Mouse (Mus musculus): ENCODE data around the gene March8.

The March8 gene

GRCm38 (mm10) chr6:116374618-116375017 lies 36.8 kb downstream of the March8 start:
- no peak for DNase-seq

GRCm38 (mm10) chr6:116378892-116379291 lies 41.1 kb downstream of the March8 start:
- no peak for DNase-seq

- no peak for DNase-seq
Measured at GRCm38 (mm10) chr6:116380157-116380556, 42.3 kb downstream of the March8 start.

DNA sequence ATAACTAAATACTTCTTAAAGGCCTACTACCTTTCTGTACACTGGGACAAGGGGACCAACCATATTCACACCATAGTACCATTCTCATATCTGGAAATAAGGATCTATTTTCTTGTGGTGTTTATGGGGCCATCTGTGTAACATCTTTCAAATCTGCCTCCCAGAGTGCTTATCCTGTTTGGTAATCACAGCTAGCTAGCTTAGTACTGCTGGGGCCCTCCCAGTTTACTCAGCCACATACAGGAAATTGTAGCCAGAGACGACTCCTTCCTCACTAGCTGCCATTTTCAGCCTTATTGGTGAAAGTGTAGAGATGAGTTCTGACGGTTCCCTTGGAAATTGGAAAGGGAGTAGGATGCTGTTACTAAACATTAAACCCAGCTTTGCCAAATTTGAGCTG lies 43.8 kb downstream of the March8 start:
- no peak for DNase-seq

DNA sequence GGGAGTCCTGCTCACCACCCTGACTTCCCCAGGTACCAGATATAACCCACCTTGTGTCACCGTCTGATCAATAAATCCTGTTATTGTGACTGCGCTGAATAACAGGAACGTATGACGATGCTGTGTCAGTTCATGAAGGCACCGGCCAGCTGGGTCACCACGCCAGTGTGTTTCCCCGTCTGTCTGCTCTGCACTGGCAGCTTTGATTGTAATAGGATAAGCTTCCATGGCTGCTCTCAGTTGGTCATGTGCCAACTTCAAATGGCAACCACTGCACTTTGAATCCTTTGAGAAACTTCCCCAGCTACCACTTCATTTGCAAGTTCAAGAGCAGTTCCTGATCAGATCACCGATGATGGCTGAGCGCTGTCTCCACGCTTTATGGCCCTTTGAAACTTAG lies 45.8 kb downstream of the March8 start:
- no peak for DNase-seq

DNA sequence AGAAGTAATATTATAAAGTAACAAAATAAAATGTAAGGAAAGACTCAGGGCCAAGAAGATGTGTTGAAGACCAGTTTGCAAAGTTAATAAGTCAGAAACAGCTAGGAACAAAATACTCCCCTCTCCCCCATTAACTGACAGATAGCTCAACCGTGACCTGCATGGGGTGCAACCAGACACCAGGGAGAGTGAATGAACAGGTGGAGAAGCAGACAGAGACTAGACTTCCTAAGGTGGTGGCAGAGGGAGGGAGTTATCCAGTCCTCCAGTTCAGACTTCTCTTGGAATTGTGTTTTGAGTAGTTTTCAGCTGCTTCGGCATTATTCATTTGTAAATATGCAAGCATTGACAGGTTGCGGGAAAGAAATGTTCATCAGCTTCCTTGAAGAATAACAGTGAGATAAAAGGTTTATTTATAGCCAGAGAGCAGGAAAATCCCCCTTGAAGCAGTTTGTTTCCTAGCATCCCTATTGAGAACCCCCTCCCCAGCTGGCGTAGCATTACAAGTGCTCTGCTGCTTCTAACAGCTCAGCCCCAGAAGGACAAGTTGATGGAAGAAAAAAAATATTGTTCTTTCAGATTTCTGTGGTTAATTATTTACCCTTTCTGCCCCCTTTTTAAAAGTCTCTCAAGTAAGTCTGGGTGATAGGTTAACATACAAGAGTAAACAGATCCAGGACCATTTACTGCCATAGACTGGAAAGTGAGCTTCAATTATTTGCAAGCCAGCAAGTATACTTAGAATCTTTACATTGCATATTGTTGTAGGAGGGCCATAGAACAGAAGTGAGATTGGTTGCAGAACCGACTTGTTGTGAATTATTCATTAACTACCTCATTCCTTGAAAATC lies 47.6 kb downstream of the March8 start:
- no peak for DNase-seq

DNA sequence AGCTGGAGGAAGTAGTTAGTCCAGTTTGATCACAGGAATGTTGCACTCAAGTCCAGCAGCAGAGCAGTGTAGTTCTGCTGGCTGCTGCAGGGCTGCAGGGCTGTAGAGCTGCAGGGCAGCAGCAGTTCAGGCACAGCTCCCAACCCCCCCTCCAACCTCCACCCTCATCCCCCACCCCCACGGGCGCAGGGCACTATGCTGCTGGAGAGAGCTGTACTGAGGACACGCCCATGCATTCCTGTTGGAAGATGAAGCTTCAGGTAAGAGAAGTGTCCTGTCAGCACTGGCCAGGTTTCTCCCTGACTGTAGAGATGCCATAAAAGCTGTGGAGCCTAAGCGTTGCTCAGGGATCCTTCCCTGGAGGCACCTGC lies 48.2 kb downstream of the March8 start:
- no peak for DNase-seq

DNA sequence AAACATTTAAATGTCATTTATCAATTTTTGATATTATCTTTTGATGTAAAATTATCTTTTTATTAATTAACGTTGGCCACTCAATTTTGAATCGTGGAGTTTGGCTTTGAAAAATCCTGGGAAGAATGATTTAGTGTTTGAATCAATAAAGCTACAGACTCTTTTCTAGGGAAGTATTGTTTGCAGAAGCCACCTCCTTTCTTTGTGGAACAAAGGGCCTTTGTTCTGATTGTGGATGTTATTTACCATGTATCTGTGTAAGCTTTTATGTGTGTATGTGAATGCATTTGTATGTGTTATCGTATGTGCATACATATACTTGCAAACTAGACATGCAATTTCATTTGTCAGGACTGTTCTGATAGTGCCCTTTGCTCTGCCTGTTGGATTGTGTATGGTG lies 48.7 kb downstream of the March8 start:
- no peak for DNase-seq

- DNase-seq, result no peak
Measured at GRCm38 (mm10) chr6:116388068-116388467, 50.2 kb downstream of the March8 start.

DNA sequence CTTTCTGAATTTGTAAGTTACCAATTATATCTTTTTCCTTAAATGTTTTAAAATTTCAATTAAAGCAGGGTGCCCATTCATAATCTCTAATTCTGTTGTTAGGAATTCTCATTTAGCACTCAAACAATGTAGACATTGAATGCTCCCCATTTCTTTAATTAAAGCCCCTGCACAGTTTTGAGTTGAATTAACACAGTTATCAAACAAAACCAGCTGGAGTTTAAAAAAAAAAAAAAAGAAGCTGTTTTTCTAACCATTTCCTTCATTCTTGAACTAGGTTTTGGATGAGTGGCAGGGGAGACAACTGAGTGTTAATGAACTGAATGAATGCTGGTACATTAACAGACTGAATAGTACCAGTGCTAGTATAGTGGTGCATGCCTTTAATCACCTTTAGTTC lies 51.7 kb downstream of the March8 start:
- DNase-seq, result no peak

- no peak for DNase-seq
Measured at GRCm38 (mm10) chr6:116394916-116395648, 57.3 kb downstream of the March8 start.

- DNase-seq, result no peak
Measured at GRCm38 (mm10) chr6:116397621-116398020, 59.8 kb downstream of the March8 start.

DNA sequence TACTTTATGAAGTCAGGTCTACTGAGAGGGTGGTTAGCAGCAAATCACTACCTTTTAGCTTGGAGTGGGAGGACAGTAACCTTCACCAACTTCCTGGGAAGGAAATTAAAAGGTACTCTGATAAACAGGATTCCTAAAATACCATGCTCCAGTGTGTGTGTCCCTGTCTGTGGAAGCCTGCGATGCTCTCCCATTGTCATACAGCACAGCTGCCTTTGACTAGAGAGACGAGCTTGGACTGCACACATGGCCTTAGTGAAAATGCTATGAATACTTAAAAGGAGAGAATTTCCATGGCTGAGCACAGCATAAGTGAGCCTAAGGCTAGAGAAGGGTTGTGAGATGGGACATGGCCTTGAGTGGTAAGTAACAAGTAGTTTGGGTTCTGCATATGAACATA lies 60.3 kb downstream of the March8 start:
- DNase-seq, result no peak

DNA sequence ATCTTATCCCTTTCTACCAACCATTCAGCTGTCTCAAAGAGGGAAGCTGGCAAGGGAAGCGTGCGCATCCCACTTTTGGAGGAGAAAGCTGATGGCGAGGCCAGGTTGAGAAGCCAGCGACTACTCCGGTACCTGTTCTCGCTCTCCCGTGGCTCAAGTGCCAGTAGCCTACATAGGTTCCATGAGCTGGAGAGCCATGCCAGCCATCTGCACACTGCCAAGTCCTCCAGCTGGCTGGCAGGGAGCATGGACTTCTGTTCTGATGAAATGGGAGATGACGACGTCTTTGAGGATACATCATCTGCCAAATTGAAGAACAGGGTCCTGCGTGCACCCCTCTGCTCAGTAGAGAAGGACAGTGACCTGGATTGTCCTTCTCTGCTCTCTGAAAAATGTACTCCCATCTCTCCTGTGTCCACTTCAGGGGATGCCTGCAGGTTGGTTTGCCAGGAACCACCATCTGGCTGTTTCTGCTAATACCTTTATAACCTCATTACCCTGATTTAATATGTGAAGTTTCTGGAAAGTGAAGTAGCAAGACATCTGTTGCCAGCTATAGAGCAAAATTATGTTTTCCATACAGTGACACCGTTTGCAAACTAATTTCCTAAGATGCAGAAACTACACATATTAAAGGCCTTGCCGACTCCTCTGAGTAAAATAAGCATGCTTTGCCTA lies 64.1 kb downstream of the March8 start:
- DNase-seq, result no peak

GRCm38 (mm10) chr6:116402426-116402825 lies 64.6 kb downstream of the March8 start:
- no peak for DNase-seq

DNA sequence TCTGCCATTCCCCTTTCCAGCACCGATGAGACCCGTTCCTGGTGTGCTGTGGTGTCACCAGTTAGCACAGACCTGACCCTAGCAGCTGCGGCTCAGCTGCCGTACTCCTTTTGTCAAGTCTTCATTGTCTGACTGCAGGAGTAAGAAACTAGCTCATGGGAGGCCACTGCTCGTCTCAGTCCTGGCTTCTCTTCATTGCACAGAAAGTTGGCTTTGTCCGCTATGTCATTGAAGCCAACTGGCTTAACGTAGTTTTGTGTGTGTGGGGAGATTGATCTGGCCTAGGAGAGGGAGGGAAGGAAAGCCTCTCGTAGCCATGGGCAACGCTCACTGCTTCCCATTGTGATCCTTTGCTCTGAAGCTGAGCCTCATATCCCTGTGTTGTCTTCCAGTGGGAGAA lies 67.4 kb downstream of the March8 start:
- DNase-seq, result no peak

DNA sequence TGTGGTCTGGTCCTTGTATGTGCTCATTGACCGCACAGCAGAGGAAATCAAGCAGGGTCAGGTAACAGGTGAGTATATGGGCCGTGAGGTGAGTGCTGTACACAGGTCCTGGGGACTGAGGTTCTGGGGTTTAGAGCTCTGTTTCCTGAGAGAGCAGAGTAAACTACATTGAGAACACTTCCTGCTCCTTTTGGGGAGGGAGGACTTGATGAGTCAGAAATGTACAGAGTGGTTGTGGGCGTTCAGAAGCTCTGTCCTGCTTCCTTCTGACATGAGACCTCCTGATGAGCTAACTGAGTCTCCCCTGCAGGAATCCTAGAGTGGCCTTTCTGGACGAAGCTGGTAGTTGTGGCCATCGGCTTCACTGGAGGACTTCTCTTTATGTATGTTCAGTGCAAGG lies 67.9 kb downstream of the March8 start:
- no peak for DNase-seq

- no peak for DNase-seq
Measured at GRCm38 (mm10) chr6:116406152-116406551, 68.3 kb downstream of the March8 start.

DNA sequence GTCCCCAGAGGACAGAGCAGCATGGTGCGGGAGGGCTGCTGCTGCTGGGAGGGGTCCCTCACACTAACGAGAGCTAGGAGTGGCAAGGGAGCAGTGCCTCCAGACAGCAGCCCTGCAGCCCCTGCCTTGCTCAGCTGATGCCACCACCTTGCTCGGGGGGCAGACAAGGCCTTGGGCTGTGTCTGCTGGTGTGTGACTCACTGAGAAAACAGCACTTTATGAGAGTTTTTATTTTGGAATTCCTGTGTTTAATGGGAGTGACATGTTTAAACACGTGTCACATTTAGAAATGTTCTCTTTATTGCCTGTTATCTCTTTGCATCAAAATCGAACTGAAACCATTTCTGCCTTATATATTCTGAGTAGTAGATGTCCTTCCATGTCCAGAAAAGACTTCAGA lies 68.9 kb downstream of the March8 start:
- DNase-seq, result no peak

DNA sequence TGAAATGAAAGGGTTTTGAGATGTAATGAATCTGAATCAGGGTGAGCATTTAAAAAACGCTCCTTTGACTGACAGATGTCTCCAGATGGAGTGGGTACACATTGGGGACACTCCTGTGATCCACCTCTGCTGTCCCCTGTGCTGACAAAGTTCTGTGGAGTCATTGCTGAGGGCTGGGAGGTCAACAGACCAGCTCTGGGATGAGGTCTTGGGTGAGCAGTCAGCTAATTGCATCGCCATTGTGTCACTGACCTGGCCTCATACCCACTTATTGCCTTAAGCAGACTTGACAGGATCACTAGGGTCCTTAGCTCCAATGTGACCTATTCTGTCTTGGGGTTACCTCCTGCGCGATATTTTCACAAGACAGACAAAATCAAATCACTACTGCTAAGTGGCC lies 69.4 kb downstream of the March8 start:
- no peak for DNase-seq

GRCm38 (mm10) chr6:116407956-116408657 lies 70.3 kb downstream of the March8 start:
- no peak for DNase-seq

- no peak for DNase-seq
Measured at GRCm38 (mm10) chr6:116410436-116410835, 72.6 kb downstream of the March8 start.

DNA sequence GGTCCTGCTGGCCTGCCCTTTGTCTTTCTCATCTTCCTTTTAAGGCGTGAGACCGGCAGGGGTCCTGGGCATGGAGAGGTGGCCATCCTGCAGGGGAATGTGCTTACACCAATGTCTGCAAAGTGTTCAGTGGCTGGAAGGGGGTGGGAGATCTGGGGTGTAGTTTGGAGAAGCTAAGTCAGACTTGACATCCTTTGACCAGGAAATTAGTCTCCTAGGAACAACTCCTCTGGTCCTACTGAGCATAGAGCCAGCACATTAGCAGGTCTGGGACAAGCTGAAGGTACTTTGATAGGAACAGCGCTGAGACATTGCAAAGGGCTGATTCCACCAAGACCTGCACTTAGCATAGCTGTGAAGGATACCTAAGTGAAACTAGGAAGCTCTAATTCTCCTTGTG lies 73.9 kb downstream of the March8 start:
- DNase-seq, result no peak

Data from right cerebral cortex, postnatal 14 days (tissue).